Mouse (Mus musculus) c-Kit-positive CD71-positive TER-119-negative erythroid progenitor cells, embryonic 14.5 days (primary cell): ENCODE data around the gene Ece2.

Experiments
- DNase-seq: peaks from one replicate; pipeline ENCODE4 v3.0.0-alpha.2; 2013; ENCODE audit warnings: low read depth

The Ece2 gene

GRCm38 (mm10) chr16:20690774-20691173 is 61.1 kb downstream of the Ece2 start:
- DNase-seq: no peak

GRCm38 (mm10) chr16:20691617-20692016 is 62.0 kb downstream of the Ece2 start:
- DNase-seq: no peak

- no peak for DNase-seq
Observed at GRCm38 (mm10) chr16:20692241-20692965, 62.8 kb downstream of the Ece2 start.

- no peak for DNase-seq
Observed at GRCm38 (mm10) chr16:20693111-20693701, 63.6 kb downstream of the Ece2 start, which contains the start of gene Fam131a. Gene Fam131a, plus strand, starts transcription at chr16:20693241.

- DNase-seq: no peak
Observed at GRCm38 (mm10) chr16:20694781-20695180, 65.2 kb downstream of the Ece2 start.

- DNase-seq: no peak
Observed at GRCm38 (mm10) chr16:20695622-20696323, 66.1 kb downstream of the Ece2 start.
